Mouse (Mus musculus): Measurements from ENCODE around the gene Rabgef1. TPM values are rescaled to one million over a fixed set of nuclear protein-coding genes. Genes with fewer than 3 reads are reported as not detected.
A peak's percentile ranks its signal among the peaks of the same experiment; 100 is the strongest.

Rabgef1 gene
- 31.9 and 34.5 TPM in 2 replicates for polyA plus RNA-seq (2016; fragmentation: Nextera tagmentation; extraction: Ambion mirVana)

GRCm38 (mm10) chr5:130171423-130171954, at the start of gene Rabgef1:
Gene Rabgef1 (plus strand): TSS chr5:130171798.
- peak; percentile 87 for ATAC-seq
- peak within 1 kb of the TSS; percentile 97 for H3K9ac ChIP-seq
- peak within 1 kb of the TSS; percentile 82 for H3K4me2 ChIP-seq
- no peaks in the 10 kb centered on the region for H3K27me3 ChIP-seq (replicated peaks)
- under 1% methylated on average over 58 of the region's 62 CpGs for WGBS (ENCODE audit: insufficient replicate concordance)
- H3K27ac ChIP-seq, result peak within 1 kb of the TSS; percentile 100
- H3K4me1 ChIP-seq, result peaks cover 75% of the 10 kb centered on the region
- H3K9me3 ChIP-seq (replicated peaks), result no peaks in the 10 kb centered on the region
- H3K4me3 ChIP-seq, result peak within 1 kb of the TSS; percentile 93
- H3K36me3 ChIP-seq, result no peaks in the 10 kb centered on the region

DNA sequence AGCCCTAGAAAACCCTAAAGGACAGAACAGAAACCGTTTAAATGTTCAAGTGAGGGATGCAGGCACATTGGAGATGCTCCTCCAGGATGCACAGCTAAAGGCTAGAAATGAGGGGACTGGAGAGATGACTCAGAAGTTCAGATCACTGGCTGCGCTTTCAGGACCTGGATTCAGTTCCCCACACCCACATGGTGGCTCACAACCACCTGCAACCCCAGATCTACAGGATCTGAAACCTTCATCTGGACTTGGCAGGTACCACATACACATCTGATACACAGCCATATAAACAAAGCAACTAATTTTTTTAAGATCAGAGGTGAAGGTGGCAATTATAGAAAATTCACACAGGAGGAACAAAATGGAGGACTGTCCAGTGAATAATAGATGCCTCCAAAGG, 49.2 kb upstream of the Rabgef1 start:
- Histone ChIP-seq H3K27me3 (replicated peaks) (no peaks in the 10 kb centered on the region), H3K4me3 (no peak overlapping the region), H3K36me3 (peaks cover 11% of the 10 kb centered on the region; the same call in 1 of the 2 replicates), H3K27ac (no peak overlapping the region), H3K9me3 (replicated peaks) (no peaks in the 10 kb centered on the region), H3K4me1 (no peaks in the 10 kb centered on the region), H3K4me2 (no peak overlapping the region), H3K9ac (no peak overlapping the region)
- WGBS (ENCODE audit: insufficient replicate concordance), result 78% methylated on average over 2 of the region's 2 CpGs
- ATAC-seq, result no peak

DNA sequence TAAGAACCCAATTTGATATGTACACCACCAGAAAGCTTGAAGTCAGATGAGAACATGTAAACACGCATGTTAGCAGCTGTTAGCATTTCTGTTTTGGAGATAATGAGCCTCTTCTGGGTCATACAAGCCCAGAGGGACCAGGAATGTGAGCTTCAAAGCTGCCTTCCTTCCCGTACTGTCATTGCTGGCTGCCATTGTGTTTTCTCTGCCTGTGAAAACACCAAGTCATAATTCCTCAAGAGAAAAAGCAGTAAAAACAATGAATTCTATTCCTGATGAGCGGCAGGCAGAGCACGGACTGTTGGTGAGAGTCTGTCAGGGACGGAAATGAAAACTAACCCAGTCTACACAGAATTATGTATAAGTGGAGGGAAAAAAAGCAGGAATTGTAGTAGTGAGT, 47.3 kb upstream of the Rabgef1 start:
- no peak overlapping the region for H3K9ac ChIP-seq
- no peaks in the 10 kb centered on the region for H3K9me3 ChIP-seq (replicated peaks)
- H3K4me1 ChIP-seq, result no peaks in the 10 kb centered on the region
- H3K4me3 ChIP-seq, result no peak overlapping the region
- no peak for ATAC-seq
- no peaks in the 10 kb centered on the region for H3K27me3 ChIP-seq (replicated peaks)
- H3K4me2 ChIP-seq, result no peak overlapping the region
- peaks cover 11% of the 10 kb centered on the region; the same call in 1 of the 2 replicates for H3K36me3 ChIP-seq
- 83% methylated on average over 5 of the region's 5 CpGs for WGBS (ENCODE audit: insufficient replicate concordance)
- H3K27ac ChIP-seq, result no peak overlapping the region

GRCm38 (mm10) chr5:130128686-130129523, 42.7 kb upstream of the Rabgef1 start:
- Histone ChIP-seq H3K4me2 (no peak overlapping the region), H3K9ac (no peak overlapping the region), H3K4me1 (no peaks in the 10 kb centered on the region), H3K27ac (no peak overlapping the region), H3K4me3 (no peak overlapping the region), H3K36me3 (peaks cover 28% of the 10 kb centered on the region), H3K27me3 (replicated peaks) (no peaks in the 10 kb centered on the region), H3K9me3 (replicated peaks) (no peaks in the 10 kb centered on the region)
- 69% methylated on average over 11 of the region's 11 CpGs for WGBS (ENCODE audit: insufficient replicate concordance)
- no peak for ATAC-seq

GRCm38 (mm10) chr5:130129524-130129793, 42.1 kb upstream of the Rabgef1 start:
- H3K4me1 ChIP-seq, result no peaks in the 10 kb centered on the region
- ATAC-seq, result no peak
- WGBS (ENCODE audit: insufficient replicate concordance), result 78% methylated on average over 5 of the region's 5 CpGs
- no peaks in the 10 kb centered on the region for H3K9me3 ChIP-seq (replicated peaks)
- no peak overlapping the region for H3K4me2 ChIP-seq
- H3K4me3 ChIP-seq, result no peak overlapping the region
- no peak overlapping the region for H3K27ac ChIP-seq
- H3K9ac ChIP-seq, result no peak overlapping the region
- H3K36me3 ChIP-seq, result peaks cover 30% of the 10 kb centered on the region
- no peaks in the 10 kb centered on the region for H3K27me3 ChIP-seq (replicated peaks)

GRCm38 (mm10) chr5:130136597-130136996, 35.0 kb upstream of the Rabgef1 start:
- Histone ChIP-seq H3K4me3 (no peak overlapping the region), H3K27ac (no peak overlapping the region), H3K27me3 (replicated peaks) (peaks cover 7% of the 10 kb centered on the region; the same call in 1 of the 2 replicates), H3K9ac (no peak overlapping the region), H3K4me1 (peaks cover 4% of the 10 kb centered on the region; the same call in 1 of the 2 replicates), H3K36me3 (peaks cover 23% of the 10 kb centered on the region), H3K9me3 (replicated peaks) (no peaks in the 10 kb centered on the region), H3K4me2 (no peak overlapping the region)
- no peak for ATAC-seq
- WGBS (ENCODE audit: insufficient replicate concordance), result 86% methylated on average over 13 of the region's 13 CpGs

DNA sequence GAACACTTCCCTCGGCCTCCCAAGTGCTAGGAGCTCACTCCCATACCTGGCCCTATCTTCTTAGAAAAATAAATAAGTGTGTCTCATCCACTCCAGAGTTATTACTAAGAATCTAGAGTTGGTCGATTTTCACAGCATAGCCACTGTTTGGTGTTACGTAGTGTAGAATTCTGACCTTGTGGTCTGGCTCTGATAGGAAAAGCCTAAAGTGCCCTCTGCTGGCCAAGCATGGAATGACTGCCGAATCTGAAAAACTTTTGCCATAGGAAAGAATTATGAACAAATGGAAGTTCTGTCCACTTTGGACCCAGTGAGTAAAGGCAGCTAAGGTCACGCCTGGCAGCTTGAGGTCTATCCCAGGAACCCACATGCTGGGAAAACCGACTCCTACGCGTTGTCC, 32.2 kb upstream of the Rabgef1 start:
- 18% methylated on average over 8 of the region's 8 CpGs for WGBS (ENCODE audit: insufficient replicate concordance)
- Histone ChIP-seq H3K4me1 (peaks cover 17% of the 10 kb centered on the region), H3K27ac (no peak overlapping the region), H3K9me3 (replicated peaks) (no peaks in the 10 kb centered on the region), H3K9ac (no peak overlapping the region), H3K36me3 (peaks cover 12% of the 10 kb centered on the region), H3K4me3 (no peak overlapping the region), H3K27me3 (replicated peaks) (peaks cover 13% of the 10 kb centered on the region; the same call in 1 of the 2 replicates), H3K4me2 (no peak overlapping the region)
- ATAC-seq, result no peak

DNA sequence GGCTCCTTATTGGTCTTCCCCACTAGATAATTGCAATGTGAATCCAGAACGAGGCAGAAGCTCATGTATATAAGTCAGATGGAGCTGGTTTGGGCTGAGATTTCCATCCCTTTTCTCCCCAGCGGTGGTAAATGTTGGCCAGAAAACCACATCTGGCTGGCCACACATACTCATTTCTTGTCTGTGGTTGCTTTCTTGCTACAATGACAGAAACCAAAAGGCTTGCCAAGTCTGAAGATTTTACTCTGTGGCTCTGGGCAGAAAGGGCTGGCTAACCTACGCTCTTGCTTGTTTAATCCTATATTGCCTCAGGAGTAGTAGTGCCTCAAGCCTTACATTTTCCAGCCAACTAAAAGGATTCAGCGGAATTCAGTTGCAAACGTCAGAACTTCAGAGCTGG, 30.5 kb upstream of the Rabgef1 start:
- 72% methylated on average over 5 of the region's 5 CpGs for WGBS (ENCODE audit: insufficient replicate concordance)
- Histone ChIP-seq H3K9ac (no peak overlapping the region), H3K36me3 (0 out of 2 replicates have a peak, but pooled peaks cover 3% of the 10 kb centered on the region), H3K27me3 (replicated peaks) (peaks cover 13% of the 10 kb centered on the region; the same call in 1 of the 2 replicates), H3K4me3 (no peak overlapping the region), H3K27ac (no peak overlapping the region), H3K4me2 (no peak overlapping the region), H3K4me1 (peaks cover 29% of the 10 kb centered on the region), H3K9me3 (replicated peaks) (no peaks in the 10 kb centered on the region)
- no peak for ATAC-seq

GRCm38 (mm10) chr5:130142041-130142440, 29.6 kb upstream of the Rabgef1 start:
- Histone ChIP-seq H3K9ac (no peak overlapping the region), H3K4me3 (no peak overlapping the region), H3K9me3 (replicated peaks) (no peaks in the 10 kb centered on the region), H3K27me3 (replicated peaks) (peaks cover 13% of the 10 kb centered on the region; the same call in 1 of the 2 replicates), H3K27ac (no peak overlapping the region), H3K4me2 (no peak overlapping the region), H3K4me1 (peaks cover 32% of the 10 kb centered on the region), H3K36me3 (no peaks in the 10 kb centered on the region)
- ATAC-seq, result no peak
- WGBS (ENCODE audit: insufficient replicate concordance), result 57% methylated on average over 4 of the region's 4 CpGs

GRCm38 (mm10) chr5:130143101-130143500, 28.5 kb upstream of the Rabgef1 start:
- no peak for ATAC-seq
- Histone ChIP-seq H3K27me3 (replicated peaks) (peaks cover 13% of the 10 kb centered on the region; the same call in 1 of the 2 replicates), H3K4me2 (peak overlapping the region; percentile 93), H3K4me1 (peaks cover 35% of the 10 kb centered on the region), H3K9ac (no peak overlapping the region), H3K9me3 (replicated peaks) (no peaks in the 10 kb centered on the region), H3K4me3 (no peak overlapping the region), H3K36me3 (peaks cover 4% of the 10 kb centered on the region), H3K27ac (peak overlapping the region; percentile 97)
- WGBS (ENCODE audit: insufficient replicate concordance), result 82% methylated on average over 7 of the region's 7 CpGs

DNA sequence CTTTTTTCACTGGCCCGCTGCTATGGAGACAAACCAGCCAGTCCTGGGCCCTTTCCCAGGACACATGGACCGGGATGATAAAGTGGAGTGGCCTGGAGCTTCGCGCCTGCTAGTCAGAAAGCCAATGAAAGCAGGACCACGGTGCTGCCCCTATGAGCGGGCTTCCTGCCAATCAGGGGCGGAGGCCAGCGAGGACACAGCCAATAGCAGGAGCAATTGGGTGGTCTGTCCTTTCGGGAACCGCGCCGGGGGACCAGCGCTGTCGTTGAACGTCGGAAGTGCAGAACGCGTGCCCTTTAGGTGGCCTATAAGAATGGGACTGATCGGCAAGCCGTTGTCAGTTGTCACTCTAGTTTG, 27.6 kb upstream of the Rabgef1 start:
- Histone ChIP-seq H3K4me3 (peak overlapping the region; percentile 80), H3K4me1 (peaks cover 35% of the 10 kb centered on the region), H3K9ac (peak overlapping the region; percentile 89), H3K27ac (peak overlapping the region; percentile 97), H3K9me3 (replicated peaks) (no peaks in the 10 kb centered on the region), H3K4me2 (peak overlapping the region; percentile 93), H3K27me3 (replicated peaks) (peaks cover 13% of the 10 kb centered on the region; the same call in 1 of the 2 replicates), H3K36me3 (peaks cover 13% of the 10 kb centered on the region)
- peak; percentile 57 for ATAC-seq
- 3% methylated on average over 20 of the region's 20 CpGs for WGBS (ENCODE audit: insufficient replicate concordance)

Data from liver, embryonic 12.5 days (tissue).